Mouse (Mus musculus) embryo, embryonic 10.5 days (tissue): Measurements from ENCODE around the gene Tmem164.

ENCODE experiments used
- DNase-seq: peaks from one replicate; pipeline ENCODE4 v3.0.0-alpha.2; 2015; ENCODE audit warnings: low spot score

Tmem164 gene

DNA sequence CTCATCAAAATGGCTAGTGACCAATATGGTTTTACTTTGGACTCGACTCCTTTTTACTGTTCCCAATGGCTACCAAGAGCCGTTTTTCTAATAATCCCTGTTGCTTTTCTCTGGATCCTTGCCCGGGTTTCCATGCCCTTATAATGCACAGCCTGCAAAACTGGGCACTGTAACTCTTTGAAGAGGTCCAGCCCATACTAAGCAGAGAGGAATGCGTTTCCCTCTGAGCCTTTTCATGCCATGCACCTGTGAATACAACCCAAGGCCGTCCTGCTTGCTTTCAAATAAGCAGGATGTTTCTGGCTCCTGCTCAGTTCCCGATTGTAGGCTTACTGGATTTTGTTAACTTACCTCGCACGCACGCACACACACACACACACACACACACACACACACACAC, 7.3 kb downstream of the Tmem164 start:
- DNase-seq = no peak

DNA sequence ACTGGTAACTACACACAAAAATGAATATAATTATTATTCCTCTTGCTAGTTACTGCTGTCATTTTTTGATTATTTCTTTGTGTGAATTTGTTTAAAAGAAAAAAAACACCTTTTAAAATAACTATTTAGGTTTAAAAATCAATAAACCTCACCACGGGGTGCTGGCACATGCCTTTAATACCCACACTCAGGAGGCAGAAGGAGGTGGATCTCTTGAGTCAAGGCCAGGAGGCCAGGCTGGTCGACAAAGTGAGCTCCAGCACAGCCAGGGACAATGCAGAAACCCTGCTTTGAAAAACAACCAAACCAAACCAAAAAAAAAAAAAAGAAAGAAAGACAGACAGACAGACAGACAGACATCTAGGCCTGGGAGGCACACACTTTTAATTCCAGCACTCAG, 12.1 kb downstream of the Tmem164 start:
- DNase-seq = no peak

GRCm38 (mm10) chrX:142694338-142694737, 13.1 kb downstream of the Tmem164 start:
- no peak for DNase-seq

GRCm38 (mm10) chrX:142694856-142695255, 13.7 kb downstream of the Tmem164 start:
- no peak for DNase-seq

DNA sequence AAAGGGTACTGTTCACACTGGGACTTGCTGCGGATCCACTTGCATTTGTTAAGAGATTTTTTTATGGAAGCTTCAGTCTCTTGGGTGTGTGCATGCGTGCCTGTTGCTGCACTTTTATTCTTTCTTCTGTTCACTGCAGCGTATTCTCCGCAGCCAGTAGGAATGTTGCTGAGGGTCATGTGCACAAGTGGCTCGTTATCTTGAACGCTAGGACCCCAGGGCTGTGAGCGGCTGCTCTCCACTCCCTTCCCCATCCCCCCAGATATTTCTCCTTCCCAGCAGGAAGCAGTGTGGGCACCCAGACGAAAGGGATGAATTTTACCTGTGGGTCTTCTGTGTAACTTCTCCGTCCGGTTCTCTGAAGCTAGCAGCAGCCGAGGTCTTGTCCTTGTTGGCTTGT, 15.6 kb downstream of the Tmem164 start:
- no peak for DNase-seq

- DNase-seq = no peak
Observed at GRCm38 (mm10) chrX:142697545-142698204, 16.5 kb downstream of the Tmem164 start.

- no peak for DNase-seq
Observed at GRCm38 (mm10) chrX:142698212-142698611, 17.0 kb downstream of the Tmem164 start.

- DNase-seq = no peak
Observed at GRCm38 (mm10) chrX:142702094-142702493, 20.9 kb downstream of the Tmem164 start.

DNA sequence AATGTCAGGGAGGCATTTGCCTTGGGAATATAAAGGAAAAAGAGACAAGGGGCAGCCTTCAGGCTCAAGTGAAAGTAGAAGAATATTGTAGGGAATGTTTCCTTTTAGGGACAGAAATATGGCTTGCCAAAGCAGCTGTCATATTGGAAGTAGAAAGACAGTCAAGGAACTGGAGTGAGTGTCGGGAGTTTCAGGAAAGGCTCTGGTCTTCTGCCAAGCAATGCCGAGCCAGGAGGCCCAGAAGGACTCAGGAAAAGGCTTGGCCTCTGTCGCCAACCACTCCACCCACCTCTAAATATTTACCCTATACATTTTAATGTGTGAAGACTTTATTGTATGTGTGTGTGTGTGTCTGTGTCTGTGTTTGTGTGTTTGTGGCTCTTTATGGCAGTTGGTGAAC, 21.4 kb downstream of the Tmem164 start:
- DNase-seq = no peak

DNA sequence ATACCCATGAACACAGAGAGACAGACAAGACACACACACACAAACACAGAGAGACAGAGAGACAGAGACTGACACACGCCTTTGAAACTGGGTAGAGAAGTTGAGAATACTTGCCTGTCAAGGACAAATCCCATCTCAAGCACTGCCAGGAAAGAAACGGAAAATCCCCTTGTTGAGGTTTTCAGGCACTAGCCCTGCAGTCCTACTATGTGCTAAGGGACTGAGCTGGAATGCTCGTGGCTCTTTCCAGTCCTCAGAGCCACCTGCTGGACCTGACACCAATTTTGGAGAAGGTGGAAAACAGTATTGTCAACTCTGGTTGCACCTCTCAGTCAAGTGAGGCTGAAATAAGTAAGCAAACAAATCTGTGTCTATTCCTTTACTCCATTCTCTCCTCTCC, 22.7 kb downstream of the Tmem164 start:
- DNase-seq = no peak

GRCm38 (mm10) chrX:142708257-142708656, 27.1 kb downstream of the Tmem164 start:
- no peak for DNase-seq

DNA sequence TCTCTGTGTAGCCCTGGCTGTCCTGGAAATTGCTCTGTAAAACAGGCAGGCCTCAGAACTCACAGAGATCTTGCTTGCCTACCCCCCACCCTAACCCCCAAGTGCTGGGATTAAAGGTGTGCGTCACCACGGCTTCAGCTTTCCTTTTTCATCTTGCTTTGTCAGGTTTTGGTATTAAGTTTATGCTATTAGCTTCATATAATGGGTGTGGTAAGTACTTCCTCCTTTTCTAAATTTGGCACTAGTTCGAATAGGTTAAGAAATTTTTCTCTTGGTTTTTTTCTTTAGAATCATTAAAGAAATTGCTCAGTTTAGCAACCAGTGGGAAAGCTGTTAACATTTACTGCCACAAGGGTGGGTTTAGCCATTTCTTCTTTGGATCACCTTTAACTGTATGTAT, 34.8 kb downstream of the Tmem164 start:
- DNase-seq = no peak

GRCm38 (mm10) chrX:142717958-142718478, 36.8 kb downstream of the Tmem164 start:
- no peak for DNase-seq

DNA sequence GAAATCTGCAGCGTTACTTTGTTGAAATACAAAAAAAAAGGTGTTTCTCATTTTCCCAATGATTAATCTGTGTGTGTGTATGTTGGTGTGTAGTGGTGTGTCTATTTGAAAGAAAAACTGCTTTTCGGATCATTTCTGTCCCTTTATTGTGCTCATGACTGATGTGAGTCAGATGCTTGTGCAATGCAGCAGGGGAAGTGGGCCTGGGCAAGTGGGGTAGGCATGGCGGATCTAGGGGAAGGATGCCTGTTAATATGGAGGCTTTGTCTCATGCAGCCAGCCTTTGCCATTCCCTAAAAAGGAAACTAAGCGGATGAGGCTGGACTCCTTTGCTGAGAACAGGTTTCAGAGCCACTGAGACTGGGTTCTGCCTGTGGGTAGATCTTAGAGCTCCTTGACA, 37.6 kb downstream of the Tmem164 start:
- no peak for DNase-seq

DNA sequence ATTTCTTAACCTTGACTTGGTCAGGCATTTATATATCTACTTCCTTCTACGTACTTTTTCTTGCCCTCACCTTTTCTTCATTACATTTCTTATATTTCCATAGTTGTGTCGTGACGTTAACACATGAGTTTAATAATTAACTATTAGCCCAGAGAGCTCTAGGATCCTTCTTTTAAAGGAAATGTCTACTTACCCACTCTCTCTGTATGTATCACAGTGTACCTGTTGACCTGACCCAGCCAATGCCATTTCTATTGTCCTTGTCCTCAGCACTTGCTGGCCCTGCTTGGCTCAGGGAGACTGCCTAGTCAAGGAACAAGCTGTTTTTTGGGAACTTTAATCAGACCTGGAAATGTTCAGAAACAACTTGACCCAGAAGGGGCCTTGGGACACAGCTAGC, 40.7 kb downstream of the Tmem164 start:
- DNase-seq = no peak

- no peak for DNase-seq
Observed at GRCm38 (mm10) chrX:142724203-142724602, 43.0 kb downstream of the Tmem164 start.

DNA sequence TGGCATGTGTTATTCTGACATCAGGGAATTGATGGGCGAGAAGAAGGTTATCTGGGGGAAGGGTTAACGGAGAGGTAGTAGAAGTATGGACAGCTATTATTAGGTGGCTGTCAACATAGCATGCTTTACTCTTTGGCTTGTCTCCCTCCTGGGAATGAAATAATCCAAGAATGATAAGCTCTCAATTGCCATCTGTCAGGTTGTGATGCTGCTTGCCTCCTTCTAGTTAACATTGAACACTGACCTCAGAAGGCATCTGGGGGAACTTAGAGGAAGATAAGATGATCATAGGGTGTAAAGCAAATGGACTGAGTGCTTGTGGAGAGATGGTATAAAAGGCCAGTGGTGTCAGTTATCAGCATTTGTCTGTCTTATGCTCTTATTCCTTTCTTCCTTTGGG, 44.4 kb downstream of the Tmem164 start:
- DNase-seq = no peak

- DNase-seq = no peak
Observed at GRCm38 (mm10) chrX:142726311-142726710, 45.1 kb downstream of the Tmem164 start.

DNA sequence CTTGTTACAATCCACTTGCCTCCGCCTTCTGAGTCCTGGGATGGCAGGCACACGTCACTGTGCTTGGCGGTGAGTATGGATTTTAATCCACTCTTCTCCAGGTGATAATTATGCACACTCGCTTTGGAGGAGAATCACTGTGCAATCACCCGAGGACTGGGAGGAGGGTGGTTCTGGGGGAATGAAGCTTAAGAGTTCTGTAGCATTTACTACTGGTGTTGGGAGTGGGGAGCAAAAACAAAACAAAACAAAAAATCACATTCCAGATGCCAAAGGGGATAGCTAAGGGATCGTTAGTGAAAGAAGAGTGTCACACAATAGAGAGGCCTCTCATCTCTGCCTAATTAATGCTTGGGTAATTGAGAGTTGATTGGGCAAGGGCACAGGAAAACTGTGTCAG, 46.6 kb downstream of the Tmem164 start:
- no peak for DNase-seq

- no peak for DNase-seq
Observed at GRCm38 (mm10) chrX:142729040-142729439, 47.8 kb downstream of the Tmem164 start.

DNA sequence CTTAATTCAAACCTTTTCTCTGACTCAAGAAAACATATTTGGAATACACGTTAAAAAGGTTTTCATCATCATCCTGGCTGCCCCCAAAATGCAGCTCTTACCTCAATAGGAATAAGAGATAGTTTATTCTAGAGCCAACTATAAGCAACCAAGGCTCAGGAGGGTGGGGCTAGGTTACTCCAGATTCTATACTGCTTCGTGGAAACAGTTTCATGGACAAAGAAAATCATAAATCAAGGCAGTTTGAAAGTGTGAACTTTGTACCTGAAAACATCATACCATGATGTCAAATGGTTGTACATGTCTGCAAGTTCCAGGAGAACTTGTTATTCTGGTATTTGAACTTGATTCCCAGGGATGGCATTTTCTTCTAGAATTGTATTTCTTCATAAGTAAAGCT, 48.3 kb downstream of the Tmem164 start:
- DNase-seq = no peak

GRCm38 (mm10) chrX:142737099-142737498, 55.9 kb downstream of the Tmem164 start:
- no peak for DNase-seq

GRCm38 (mm10) chrX:142737719-142738118, 56.5 kb downstream of the Tmem164 start:
- DNase-seq = peak; percentile 49

DNA sequence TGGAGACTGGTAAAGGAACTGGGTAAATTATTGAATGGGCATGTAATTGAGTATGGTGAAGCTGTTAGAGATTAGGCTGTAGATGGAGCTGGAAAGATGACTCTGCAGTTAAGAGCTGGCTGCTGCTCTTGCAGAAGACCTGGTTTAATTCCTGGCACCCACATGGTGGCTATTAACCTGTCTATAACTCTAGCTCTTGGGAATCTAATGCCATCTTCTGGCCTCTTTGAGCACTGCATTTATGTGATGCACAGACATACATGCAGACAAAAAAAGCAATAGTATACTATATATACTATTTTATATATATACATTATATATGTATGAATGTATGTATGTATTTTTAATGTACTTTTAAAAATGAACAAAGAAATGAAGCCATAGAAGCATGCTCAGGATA, 66.2 kb downstream of the Tmem164 start:
- DNase-seq = no peak
